Mouse (Mus musculus): ENCODE measurements around the gene Mpp6. TPM values are rescaled to one million over a fixed set of nuclear protein-coding genes. Genes with fewer than 3 reads are reported as not detected.

The Mpp6 gene
- polyA plus RNA-seq, 1 experiment from 2014 or later, result 77.5 TPM

- H3K27me3 ChIP-seq, result no peaks in the 10 kb centered on the region
- no peak overlapping the region for H3K9ac ChIP-seq
- no peak overlapping the region for H3K27ac ChIP-seq
- whole genome bisulfite sequencing, result 94% methylated on average over 5 of the region's 5 CpGs
- no peak overlapping the region for H3K4me2 ChIP-seq (replicated peaks)
- no peak overlapping the region for H3K4me3 ChIP-seq
- no peaks in the 10 kb centered on the region for H3K9me3 ChIP-seq
- H3K36me3 ChIP-seq, result no peaks in the 10 kb centered on the region
- no peak for ATAC-seq (ENCODE audit: insufficient number of reproducible peaks, insufficient read depth, low FRiP score, low TSS enrichment)
- no peaks in the 10 kb centered on the region for H3K4me1 ChIP-seq
These were observed 121.2 kb downstream of the Mpp6 start for GRCm38 (mm10) chr6:50231288-50231687.

GRCm38 (mm10) chr6:50232984-50233383, 122.9 kb downstream of the Mpp6 start:
- Histone ChIP-seq H3K9ac (no peak overlapping the region), H3K4me1 (no peaks in the 10 kb centered on the region), H3K4me3 (no peak overlapping the region), H3K4me2 (replicated peaks) (no peak overlapping the region), H3K27ac (no peak overlapping the region), H3K36me3 (no peaks in the 10 kb centered on the region), H3K9me3 (no peaks in the 10 kb centered on the region), H3K27me3 (no peaks in the 10 kb centered on the region)
- 69% methylated on average over 1 of the region's 1 CpGs for WGBS
- ATAC-seq (ENCODE audit: insufficient number of reproducible peaks, insufficient read depth, low FRiP score, low TSS enrichment), result no peak

GRCm38 (mm10) chr6:50237963-50238362, 127.9 kb downstream of the Mpp6 start:
- Histone ChIP-seq H3K9ac (no peak overlapping the region), H3K4me1 (no peaks in the 10 kb centered on the region), H3K27ac (no peak overlapping the region), H3K9me3 (no peaks in the 10 kb centered on the region), H3K4me3 (no peak overlapping the region), H3K4me2 (replicated peaks) (no peak overlapping the region), H3K27me3 (no peaks in the 10 kb centered on the region), H3K36me3 (no peaks in the 10 kb centered on the region)
- no peak for ATAC-seq (ENCODE audit: insufficient number of reproducible peaks, insufficient read depth, low FRiP score, low TSS enrichment)
- WGBS, result 69% methylated on average over 2 of the region's 2 CpGs

GRCm38 (mm10) chr6:50239902-50240301, 129.9 kb downstream of the Mpp6 start:
- WGBS, result 92% methylated on average over 2 of the region's 2 CpGs
- Histone ChIP-seq H3K36me3 (no peaks in the 10 kb centered on the region), H3K4me1 (no peaks in the 10 kb centered on the region), H3K27ac (no peak overlapping the region), H3K4me2 (replicated peaks) (no peak overlapping the region), H3K9me3 (no peaks in the 10 kb centered on the region), H3K4me3 (no peak overlapping the region), H3K27me3 (no peaks in the 10 kb centered on the region), H3K9ac (no peak overlapping the region)
- ATAC-seq (ENCODE audit: insufficient number of reproducible peaks, insufficient read depth, low FRiP score, low TSS enrichment), result no peak

- 52% methylated on average over 5 of the region's 5 CpGs for WGBS
- Histone ChIP-seq H3K4me2 (replicated peaks) (no peak overlapping the region), H3K36me3 (no peaks in the 10 kb centered on the region), H3K4me1 (no peaks in the 10 kb centered on the region), H3K9ac (no peak overlapping the region), H3K9me3 (no peaks in the 10 kb centered on the region), H3K4me3 (no peak overlapping the region), H3K27me3 (no peaks in the 10 kb centered on the region), H3K27ac (no peak overlapping the region)
- no peak for ATAC-seq (ENCODE audit: insufficient number of reproducible peaks, insufficient read depth, low FRiP score, low TSS enrichment)
These were observed 130.4 kb downstream of the Mpp6 start for GRCm38 (mm10) chr6:50240437-50240836.

GRCm38 (mm10) chr6:50244126-50244525, 134.1 kb downstream of the Mpp6 start:
- Histone ChIP-seq H3K27ac (no peak overlapping the region), H3K27me3 (no peaks in the 10 kb centered on the region), H3K4me3 (no peak overlapping the region), H3K9ac (no peak overlapping the region), H3K36me3 (no peaks in the 10 kb centered on the region), H3K4me2 (replicated peaks) (no peak overlapping the region), H3K9me3 (no peaks in the 10 kb centered on the region), H3K4me1 (no peaks in the 10 kb centered on the region)
- WGBS, result 87% methylated on average over 4 of the region's 4 CpGs
- no peak for ATAC-seq (ENCODE audit: insufficient number of reproducible peaks, insufficient read depth, low FRiP score, low TSS enrichment)

GRCm38 (mm10) chr6:50244967-50245366, 134.9 kb downstream of the Mpp6 start:
- Histone ChIP-seq H3K4me1 (no peaks in the 10 kb centered on the region), H3K27me3 (no peaks in the 10 kb centered on the region), H3K9ac (no peak overlapping the region), H3K4me2 (replicated peaks) (no peak overlapping the region), H3K9me3 (no peaks in the 10 kb centered on the region), H3K36me3 (no peaks in the 10 kb centered on the region), H3K4me3 (no peak overlapping the region), H3K27ac (no peak overlapping the region)
- ATAC-seq (ENCODE audit: insufficient number of reproducible peaks, insufficient read depth, low FRiP score, low TSS enrichment), result no peak
- 84% methylated on average over 4 of the region's 4 CpGs for WGBS

GRCm38 (mm10) chr6:50247356-50247755, 137.3 kb downstream of the Mpp6 start:
- no peak for ATAC-seq (ENCODE audit: insufficient number of reproducible peaks, insufficient read depth, low FRiP score, low TSS enrichment)
- H3K9ac ChIP-seq, result no peak overlapping the region
- H3K27ac ChIP-seq, result no peak overlapping the region
- WGBS, result 78% methylated on average over 2 of the region's 2 CpGs
- no peak overlapping the region for H3K4me3 ChIP-seq
- H3K4me1 ChIP-seq, result no peaks in the 10 kb centered on the region
- H3K4me2 ChIP-seq (replicated peaks), result no peak overlapping the region
- H3K27me3 ChIP-seq, result no peaks in the 10 kb centered on the region
- H3K9me3 ChIP-seq, result no peaks in the 10 kb centered on the region
- H3K36me3 ChIP-seq, result no peaks in the 10 kb centered on the region

- no peaks in the 10 kb centered on the region for H3K36me3 ChIP-seq
- no peak overlapping the region for H3K9ac ChIP-seq
- H3K9me3 ChIP-seq, result no peaks in the 10 kb centered on the region
- 88% methylated on average over 4 of the region's 4 CpGs for WGBS
- no peaks in the 10 kb centered on the region for H3K27me3 ChIP-seq
- no peak overlapping the region for H3K4me2 ChIP-seq (replicated peaks)
- H3K4me3 ChIP-seq, result no peak overlapping the region
- H3K4me1 ChIP-seq, result no peaks in the 10 kb centered on the region
- ATAC-seq (ENCODE audit: insufficient number of reproducible peaks, insufficient read depth, low FRiP score, low TSS enrichment), result no peak
- no peak overlapping the region for H3K27ac ChIP-seq
These were observed 137.8 kb downstream of the Mpp6 start for GRCm38 (mm10) chr6:50247791-50248190.

Other genes starting within 250 kb of the Mpp6 start
- gene Gsdme, start 153.6 kb downstream of the Mpp6 start, polyA plus RNA-seq (2016; fragmentation: Nextera tagmentation; extraction: Ambion mirVana), result 43.6 and 47.4 TPM in 2 replicates

All from embryonic facial prominence, embryonic 12.5 days (tissue).